29 mouse cellular contexts compared by ENCODE assay signal in the genomic region with DNA sequence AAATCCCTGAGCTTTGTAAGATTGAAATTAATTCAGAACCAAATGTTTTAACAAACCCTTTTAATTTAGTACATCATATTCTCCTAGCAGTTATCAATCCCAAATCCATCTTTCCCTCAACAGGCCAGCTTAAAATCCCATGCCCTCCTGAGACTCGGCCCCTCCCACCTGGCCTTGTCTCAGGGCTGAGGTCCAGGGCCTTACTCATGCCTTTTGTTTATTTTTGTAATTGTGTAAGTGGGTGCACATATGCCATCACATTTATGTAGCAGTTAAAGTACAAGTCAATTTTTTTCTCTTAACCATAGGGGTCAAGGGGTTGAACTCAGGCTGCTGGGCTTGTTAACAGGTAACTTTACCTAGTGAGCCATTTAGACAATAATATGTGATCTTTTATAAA. TPM values are rescaled to one million over a fixed set of nuclear protein-coding genes. Genes with fewer than 3 reads are reported as not detected.
DNase-seq lines count a peak whose midpoint lies in the region; ATAC-seq lines count a peak whose summit lies in the region.
"Had no signal": no experiment of that assay in that cellular context is flagged by ENCODE, and none has a peak within 500 bp of the region (broad histone marks: within the 10 kb centered on the region; RNA-seq: fewer than 3 reads in every experiment).

No protein-coding gene starts in this region.

- H3K9me3 ChIP-seq in heart, embryonic 11.5 days (replicated peaks; ENCODE audit: control insufficient read depth, low read length) = no peaks in the 10 kb centered on the region
- H3K9me3 ChIP-seq: G1E; heart, embryonic 13.5 days; limb, embryonic 10.5 days; limb, embryonic 15.5 days; midbrain, embryonic 13.5 days; neural tube, embryonic 13.5 days had no signal

- H3K4me1 ChIP-seq in heart, embryonic 11.5 days (ENCODE audit: control insufficient read depth, insufficient read depth, low read length) = no peaks in the 10 kb centered on the region
- H3K4me1 ChIP-seq: heart, embryonic 13.5 days; limb, embryonic 10.5 days; limb, embryonic 15.5 days; midbrain, embryonic 13.5 days; neural tube, embryonic 13.5 days had no signal

- no peak overlapping the region for H3K27ac ChIP-seq in heart, embryonic 11.5 days (ENCODE audit: low read depth, low read length)
- H3K27ac ChIP-seq: heart, adult 2 months; heart, embryonic 13.5 days; hindbrain, embryonic 14.5 days; limb, embryonic 10.5 days; limb, embryonic 15.5 days; midbrain, embryonic 13.5 days; neural tube, embryonic 13.5 days had no signal

- peaks cover 8% of the 10 kb centered on the region for H3K36me3 ChIP-seq in heart, embryonic 11.5 days (ENCODE audit: control insufficient read depth, insufficient read depth, low read length)

- peak; percentile 6 to 11 for DNase-seq in cerebellum, postnatal 36 days
- DNase-seq in cerebellum, postnatal 14 days = no peak
- DNase-seq in lung, postnatal 36 days = peak; percentile 2
- DNase-seq in lung, postnatal 10 days = no peak
- DNase-seq in adrenal gland, postnatal 10 days = peak; percentile 7
- DNase-seq in c-Kit-positive CD71-positive TER-119-positive erythroid progenitor cells, embryonic 14.5 days (ENCODE audit: low spot score) = no peak
- DNase-seq: gastrocnemius, postnatal 36 days; heart, adult 2 months; heart, postnatal 10 days; kidney, postnatal 14 days; layer of hippocampus, adult 9-11 months; lung, embryonic 14.5 days; lung, postnatal 4 days; right cerebral cortex, postnatal 4 days; thymus, postnatal 4 days had no signal

- no peaks in the 10 kb centered on the region for H3K27me3 ChIP-seq in heart, embryonic 11.5 days (ENCODE audit: control insufficient read depth, insufficient read depth, low read length)
- H3K27me3 ChIP-seq: heart, embryonic 13.5 days; limb, embryonic 15.5 days; midbrain, embryonic 13.5 days; neural tube, embryonic 13.5 days; Patski had no signal

- 90% methylated on average over 1 of the region's 1 CpGs for WGBS in heart, embryonic 11.5 days (ENCODE audit: insufficient replicate concordance)

- H3K4me3 ChIP-seq in heart, embryonic 11.5 days (ENCODE audit: low read depth, low read length) = no peak overlapping the region
- H3K4me3 ChIP-seq: heart, adult 2 months; heart, embryonic 13.5 days; limb, embryonic 10.5 days; limb, embryonic 15.5 days; midbrain, embryonic 13.5 days; neural tube, embryonic 13.5 days had no signal

- H3K9ac ChIP-seq in heart, embryonic 11.5 days (ENCODE audit: low read depth, low read length) = no peak overlapping the region
- H3K9ac ChIP-seq: heart, embryonic 13.5 days; hindbrain, embryonic 14.5 days; limb, embryonic 15.5 days; lung, embryonic 14.5 days; midbrain, embryonic 13.5 days; neural tube, embryonic 13.5 days had no signal

- ATAC-seq in heart, embryonic 11.5 days (replicated peaks; ENCODE audit: insufficient number of reproducible peaks, low FRiP score, low TSS enrichment) = no peak
- ATAC-seq: forebrain, embryonic 14.5 days; intestine, postnatal 0 days; midbrain, embryonic 13.5 days; Patski had no signal

- no peak overlapping the region for H3K4me2 ChIP-seq in heart, embryonic 11.5 days
- H3K4me2 ChIP-seq: heart, embryonic 13.5 days; hindbrain, embryonic 14.5 days; limb, embryonic 15.5 days; lung, embryonic 14.5 days; midbrain, embryonic 13.5 days; neural tube, embryonic 13.5 days had no signal

RNA-seq across cellular contexts. Expression of a gene that starts 40.8 kb away (rescaled TPM):
- under 1 TPM; 0.69 to 0.97 TPM for total RNA-seq in adrenal gland, postnatal 10 days (2021)
- 0.14 and 0.23 TPM in 2 replicates for polyA plus RNA-seq in heart, embryonic 11.5 days (2014; fragmentation: Nextera tagmentation; extraction: Ambion mirVana)
- total RNA-seq: G1E; heart, postnatal 10 days; hematopoietic stem cell, adult 5-6 weeks; megakaryocyte-erythroid progenitor cell, adult 5-6 weeks had no signal
- polyA plus RNA-seq: G1E; thymus, postnatal 0 days had no signal

RNA-seq across cellular contexts. Expression of a gene that starts 40.9 kb away (rescaled TPM):
- total RNA-seq in adrenal gland, postnatal 10 days (2021) = 10 to 100 TPM in 1 of 2 experiments, 1 to 10 TPM in 1; 9.4 to 13.8 TPM
- polyA plus RNA-seq in heart, embryonic 11.5 days (2014; fragmentation: Nextera tagmentation; extraction: Ambion mirVana) = 21.9 and 23.8 TPM in 2 replicates

Comparison
In these comparisons a context has a peak if more than half of its experiments do, and no peak if none do; other contexts are left out.
1. DNase-seq: peak in cerebellum, postnatal 36 days (2 of 2), lung, postnatal 36 days (single experiment) and adrenal gland, postnatal 10 days (single experiment); none in cerebellum, postnatal 14 days (0 of 2), lung, postnatal 10 days (single experiment) and c-Kit-positive CD71-positive TER-119-positive erythroid progenitor cells, embryonic 14.5 days (single experiment).